Mouse (Mus musculus) CH12.LX (cell line): Measurements from ENCODE around the gene Hoxc4. TPM values are rescaled to one million over a fixed set of nuclear protein-coding genes. Genes with fewer than 3 reads are reported as not detected.

Source experiments
- DNase-seq: peaks from one replicate; pipeline ENCODE4 v3.0.0-alpha.2; 2013; ENCODE audit errors: extremely low read depth
- H3K27ac ChIP-seq: 2 replicates; pipeline ENCODE4 v1.5.1; 2012; ENCODE audit warnings: low read depth, mild to moderate bottlenecking, control low read depth, moderate library complexity; ENCODE audit not compliant: insufficient read depth
- H3K27me3 ChIP-seq: replicated peaks from 2 replicates; pipeline ENCODE3; 2012; ENCODE audit warnings: inconsistent platforms
- H3K36me3 ChIP-seq, 2 experiments: replicated peaks in 1 of 2; 2 replicates each; pipeline versions ENCODE3 to v1.6.1; 2012; ENCODE audit warnings: inconsistent platforms in 1 of 2, low read length in 1 of 2, mild to moderate bottlenecking in 1 of 2, mixed read lengths in 1 of 2, moderate library complexity in 1 of 2; ENCODE audit not compliant: control insufficient read depth in 1 of 2, insufficient read depth in 1 of 2
- H3K4me1 ChIP-seq, 2 experiments: 2 replicates each; pipeline ENCODE4 v1.6.1; 2012; ENCODE audit warnings: inconsistent platforms in 1 of 2, moderate library complexity in 1 of 2; ENCODE audit not compliant: insufficient read depth in 2 of 2, control insufficient read depth in 1 of 2
- H3K4me2 ChIP-seq: 2 replicates; pipeline ENCODE4 v1.6.1; 2012; ENCODE audit warnings: low read depth, mild to moderate bottlenecking, control low read depth; ENCODE audit not compliant: poor library complexity, insufficient read depth, severe bottlenecking
- H3K4me3 ChIP-seq, 3 experiments: fragments of 150-350 bp in 1 of 3; sonication (generic) in 1 of 3; replicated peaks in 1 of 3; 2 replicates each; pipeline versions ENCODE3 to v1.5.1; 2011 to 2012; ENCODE audit warnings: low read depth in 2 of 3, low read length in 2 of 3, mild to moderate bottlenecking in 2 of 3, moderate library complexity in 2 of 3, control low read depth in 1 of 3, improper control_type of control experiment in 1 of 3, inconsistent platforms in 1 of 3, mixed read lengths in 1 of 3; ENCODE audit not compliant: poor library complexity in 1 of 3
- H3K79me2 ChIP-seq: replicated peaks from 2 replicates; pipeline ENCODE4 v1.6.1; 2012; ENCODE audit warnings: mild to moderate bottlenecking, moderate library complexity; ENCODE audit not compliant: control insufficient read depth, poor library complexity, insufficient read depth, severe bottlenecking; ENCODE audit errors: extremely low read depth
- H3K9ac ChIP-seq: 2 replicates; pipeline ENCODE4 v1.6.1; 2012; ENCODE audit warnings: low read depth, mild to moderate bottlenecking, control low read depth, moderate library complexity; ENCODE audit not compliant: insufficient read depth
- H3K9me3 ChIP-seq: replicated peaks from 2 replicates; pipeline ENCODE3; 2012; ENCODE audit warnings: low read length, inconsistent platforms, mixed read lengths
- ELF1 ChIP-seq: IDR thresholded peaks from 2 replicates; pipeline ENCODE4 v1.6.1; 2014; ENCODE audit warnings: low read depth, mild to moderate bottlenecking, inconsistent platforms, low read length, improper control_type of control experiment
- EP300 ChIP-seq: IDR thresholded peaks from 2 replicates; pipeline ENCODE4 v1.6.1; 2011; ENCODE audit warnings: low read length, improper control_type of control experiment
- GABPA ChIP-seq: IDR thresholded peaks from 2 replicates; pipeline ENCODE4 v1.6.1; 2012; ENCODE audit warnings: low read depth, low read length, improper control_type of control experiment, inconsistent platforms; ENCODE audit not compliant: insufficient replicate concordance
- HCFC1 ChIP-seq: IDR thresholded peaks from 2 replicates; pipeline ENCODE4 v1.6.1; 2012; ENCODE audit warnings: low read depth, mild to moderate bottlenecking, inconsistent platforms, low read length, improper control_type of control experiment
- IRF4 ChIP-seq: IDR thresholded peaks from 2 replicates; pipeline ENCODE4 v1.6.1; 2014; ENCODE audit warnings: low read depth, mild to moderate bottlenecking, inconsistent platforms, low read length, improper control_type of control experiment
- JUN ChIP-seq: IDR thresholded peaks from 2 replicates; pipeline ENCODE4 v1.6.1; 2011; ENCODE audit warnings: low read depth, mild to moderate bottlenecking, low read length, improper control_type of control experiment, moderate library complexity; ENCODE audit not compliant: insufficient read depth
- MAFK ChIP-seq: IDR thresholded peaks from 2 replicates; pipeline ENCODE4 v1.6.1; 2011; ENCODE audit warnings: low read length, improper control_type of control experiment; ENCODE audit not compliant: insufficient replicate concordance
- MAX ChIP-seq: IDR thresholded peaks from 2 replicates; pipeline ENCODE4 v1.6.1; 2011; ENCODE audit warnings: low read length, improper control_type of control experiment
- MYC ChIP-seq: IDR thresholded peaks from 2 replicates; pipeline ENCODE4 v1.6.1; 2011; ENCODE audit warnings: low read depth, mild to moderate bottlenecking, improper control_type of control experiment, low read length
- NELFE ChIP-seq: IDR thresholded peaks from 2 replicates; pipeline ENCODE4 v1.6.1; 2011; ENCODE audit warnings: low read depth, low read length, improper control_type of control experiment
- RAD21 ChIP-seq: IDR thresholded peaks from 2 replicates; pipeline ENCODE4 v1.6.1; 2011; ENCODE audit warnings: low read depth, mild to moderate bottlenecking, low read length, improper control_type of control experiment, moderate library complexity
- SIN3A ChIP-seq: IDR thresholded peaks from 2 replicates; pipeline ENCODE4 v1.6.1; 2012; ENCODE audit warnings: low read length, improper control_type of control experiment, inconsistent platforms
- SMC3 ChIP-seq: IDR thresholded peaks from 2 replicates; pipeline ENCODE4 v1.6.1; 2011; ENCODE audit warnings: low read depth, low read length, improper control_type of control experiment
- UBTF ChIP-seq: IDR thresholded peaks from 2 replicates; pipeline ENCODE4 v1.6.1; 2012; ENCODE audit warnings: low read depth, mild to moderate bottlenecking, inconsistent platforms, low read length, improper control_type of control experiment, moderate library complexity
- USF2 ChIP-seq: conservative IDR thresholded peaks from 2 replicates; pipeline ENCODE4 v1.6.1; 2011; ENCODE audit warnings: low read depth, low read length, improper control_type of control experiment
- ZKSCAN1 ChIP-seq: IDR thresholded peaks from 2 replicates; pipeline ENCODE4 v1.6.1; 2012; ENCODE audit warnings: low read depth, inconsistent platforms, low read length, improper control_type of control experiment, borderline replicate concordance
- dilution Hi-C: fragments of 300-500 bp; cut with MboI; formaldehyde crosslinking; loops from 2 replicates; pipeline ENCODE4 v1.14.3; 2020; ENCODE audit warnings: low sequenced_read_pairs; ENCODE audit not compliant: extremely low pct_unique_long_range_greater_than_20kb, extremely low pct_ligation_motif_present
- in situ Hi-C: fragments of 300-500 bp; cut with MboI; formaldehyde crosslinking; loops from 3 replicates; pipeline ENCODE4 v1.14.3; 2019; ENCODE audit warnings: low sequenced_read_pairs, low pct_ligation_motif_present, low pct_unique_long_range_greater_than_20kb, mixed read lengths
- polyA plus RNA-seq: library from polyadenylated mRNA; unstranded; fragments of >175 nt; gene quantifications from 2 replicates; pipeline ENCODE4 v1.2.1, GENCODE M21; 2012; ENCODE audit warnings: low read depth; ENCODE audit not compliant: insufficient read length
- total RNA-seq, 2 experiments: library from RNA; depleted of rRNA; stranded (reverse); fragments of 300-350 nt in 1 of 2; fragments of >200 nt in 1 of 2; gene quantifications; 2 replicates each; pipeline ENCODE4 v1.2.3; 2012 to 2014

Gene Hoxc4
- total and polyA plus RNA-seq, 3 experiments = 5.7 to 31.7 (median 8.6) TPM

- Histone ChIP-seq H3K27me3 (peaks cover 92% of the 10 kb centered on the region), H3K9ac (no peak overlapping the region), H3K4me1 (peaks cover 5 to 24% of the 10 kb centered on the region in 2 experiments), H3K36me3 (no peaks in the 10 kb centered on the region), H3K79me2 (no peaks in the 10 kb centered on the region), H3K4me3 (no peak overlapping the region), H3K27ac (no peak overlapping the region), H3K4me2 (no peak overlapping the region), H3K9me3 (no peaks in the 10 kb centered on the region)
- TF ChIP-seq JUN = no peak
- TF ChIP-seq EP300 = no peak
- no peak for TF ChIP-seq IRF4
- TF ChIP-seq SIN3A = no peak
- TF ChIP-seq ELF1 = no peak
- TF ChIP-seq USF2 = no peak
- in situ Hi-C loops = no loop called here
- dilution Hi-C loops = no loop called here
- DNase-seq = no peak
These were observed 43.0 kb upstream of the Hoxc4 start for GRCm38 (mm10) chr15:102975688-102976111.

- Histone ChIP-seq H3K9ac (no peak within 1 kb of the TSS), H3K4me1 (peaks cover 4 to 22% of the 10 kb centered on the region in 2 experiments), H3K79me2 (no peaks in the 10 kb centered on the region), H3K4me2 (no peak within 1 kb of the TSS), H3K4me3 (no peak within 1 kb of the TSS), H3K27ac (no peak within 1 kb of the TSS), H3K9me3 (no peaks in the 10 kb centered on the region), H3K36me3 (no peaks in the 10 kb centered on the region), H3K27me3 (peaks cover 92% of the 10 kb centered on the region)
- TF ChIP-seq USF2 (no peak), SMC3 (no peak), MAX (no peak), NELFE (no peak), RAD21 (no peak), GABPA (no peak), MAFK (no peak), JUN (no peak), UBTF (no peak), ZKSCAN1 (no peak), HCFC1 (no peak), IRF4 (no peak), MYC (no peak)
- dilution Hi-C loops (no loop called here), in situ Hi-C loops (no loop called here)
- no peak for DNase-seq
These were observed 42.6 kb upstream of the Hoxc4 start, which contains the start of gene Hoxc9 for GRCm38 (mm10) chr15:102976171-102976570. Hoxc9 (plus strand) TSS chr15:102976439.
